ENCODE assay signal across 16 mouse cellular contexts in the genomic region with DNA sequence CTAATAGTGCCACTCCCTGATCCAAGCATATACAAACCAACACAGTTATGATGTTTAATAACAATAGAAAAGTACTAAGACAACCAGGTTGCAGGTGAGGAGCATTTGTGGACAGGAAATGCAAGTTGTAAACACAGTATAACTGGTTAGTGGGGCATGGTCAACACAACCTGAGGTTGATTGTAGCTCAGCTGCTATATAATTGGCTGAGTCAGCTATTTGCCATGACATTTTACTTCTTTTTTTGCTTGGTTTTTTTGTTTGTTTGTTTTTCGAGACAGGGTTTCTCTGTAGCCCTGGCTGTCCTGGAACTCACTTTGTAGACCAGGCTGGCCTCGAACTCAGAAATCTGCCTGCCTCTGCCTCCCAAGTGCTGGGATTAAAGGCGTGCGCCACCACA. TPM values are rescaled to one million over a fixed set of nuclear protein-coding genes. Genes with fewer than 3 reads are reported as not detected.
"Had no signal": no experiment of that assay in that cellular context is flagged by ENCODE, and none has a peak within 500 bp of the region (broad histone marks: within the 10 kb centered on the region; RNA-seq: fewer than 3 reads in every experiment).

No protein-coding gene starts in this region.

RNA-seq across cellular contexts. Expression of gene Spink2, which starts 20.6 kb away (rescaled TPM):
- total RNA-seq: left cerebral cortex, postnatal 10 days; left cerebral cortex, postnatal 14 days; left cerebral cortex, postnatal 25 days; left cerebral cortex, postnatal 36 days; left cerebral cortex, postnatal 4 days; liver, adult 2 months; megakaryocyte-erythroid progenitor cell, adult 5-6 weeks; midbrain, postnatal 0 days; monocyte, adult 5-6 weeks had no signal
- polyA plus RNA-seq: liver, adult 2 months; liver, embryonic 12.5 days; liver, embryonic 16.5 days; liver, postnatal 0 days; macrophage; midbrain, embryonic 12.5 days; midbrain, embryonic 14.5 days; myocyte had no signal
